Comparison of ENCODE assay signal across 24 mouse cellular contexts in genomic region chr13:92336857-92337256, GRCm38 (mm10). TPM values are rescaled to one million over a fixed set of nuclear protein-coding genes. Genes with fewer than 3 reads are reported as not detected.
A peak's percentile ranks its signal among the peaks of the same experiment; 100 is the strongest.
DNase-seq lines count a peak whose midpoint lies in the region; ATAC-seq lines count a peak whose summit lies in the region.
"Had no signal": no experiment of that assay in that cellular context is flagged by ENCODE, and none has a peak within 500 bp of the region (broad histone marks: within the 10 kb centered on the region; RNA-seq: fewer than 3 reads in every experiment).

No protein-coding gene starts in this region.

- H3K27ac ChIP-seq in midbrain, embryonic 13.5 days = no peak overlapping the region
- H3K27ac ChIP-seq in midbrain, embryonic 14.5 days (replicated peaks; ENCODE audit: low read depth, low read length) = no peak overlapping the region
- no peak overlapping the region for H3K27ac ChIP-seq in forebrain, embryonic 10.5 days
- H3K27ac ChIP-seq: forebrain, embryonic 12.5 days; heart, embryonic 10.5 days; layer of hippocampus, adult 2 months had no signal

- no peak overlapping the region for H3K9ac ChIP-seq in midbrain, embryonic 13.5 days (replicated peaks)
- no peak overlapping the region for H3K9ac ChIP-seq in midbrain, embryonic 14.5 days (replicated peaks; ENCODE audit: low read length)
- H3K9ac ChIP-seq: forebrain, embryonic 12.5 days had no signal

- ATAC-seq in midbrain, embryonic 13.5 days = 0 out of 2 replicates have a peak, but pooled peaks have one; percentile 24
- no peak for ATAC-seq in midbrain, embryonic 14.5 days (ENCODE audit: low FRiP score, low TSS enrichment)
- ATAC-seq: hindbrain, embryonic 16.5 days; intestine, embryonic 16.5 days had no signal

- no peaks in the 10 kb centered on the region for H3K9me3 ChIP-seq in midbrain, embryonic 13.5 days
- no peaks in the 10 kb centered on the region for H3K9me3 ChIP-seq in midbrain, embryonic 14.5 days (ENCODE audit: control insufficient read depth, low read length)
- no peaks in the 10 kb centered on the region for H3K9me3 ChIP-seq in forebrain, embryonic 10.5 days
- H3K9me3 ChIP-seq: forebrain, embryonic 12.5 days; heart, embryonic 10.5 days had no signal

- no peaks in the 10 kb centered on the region for H3K4me1 ChIP-seq in midbrain, embryonic 13.5 days (replicated peaks)
- no peaks in the 10 kb centered on the region for H3K4me1 ChIP-seq in midbrain, embryonic 14.5 days (ENCODE audit: control insufficient read depth, insufficient read depth, low read length)
- no peaks in the 10 kb centered on the region for H3K4me1 ChIP-seq in forebrain, embryonic 10.5 days
- H3K4me1 ChIP-seq: forebrain, embryonic 12.5 days; heart, embryonic 10.5 days had no signal

- H3K27me3 ChIP-seq in midbrain, embryonic 13.5 days = no peaks in the 10 kb centered on the region
- no peaks in the 10 kb centered on the region for H3K27me3 ChIP-seq in midbrain, embryonic 14.5 days (ENCODE audit: control insufficient read depth, insufficient read depth, low read length)
- no peaks in the 10 kb centered on the region for H3K27me3 ChIP-seq in forebrain, embryonic 10.5 days (ENCODE audit: poor library complexity, severe bottlenecking)
- H3K27me3 ChIP-seq: forebrain, embryonic 12.5 days had no signal

- no peak for DNase-seq in midbrain, embryonic 14.5 days
- peak; percentile 34 for DNase-seq in CD4-positive helper T cell, adult 2 months (ENCODE audit: low read depth, low spot score)
- DNase-seq in induced T-regulatory cell, adult 2 months (ENCODE audit: low read depth) = peak; percentile 29
- no peak for DNase-seq in forebrain, embryonic 10.5 days (ENCODE audit: extremely low spot score, low spot score)
- DNase-seq in cerebellum, adult 9-10 months = no peak
- DNase-seq in thymus, postnatal 4 days = no peak
- DNase-seq: adrenal gland, postnatal 36 days; cerebellum, adult 11 months; cerebellum, postnatal 10 days; gastrocnemius, postnatal 36 days; kidney, adult 9 months; kidney, postnatal 25 days; lung, postnatal 4 days; right cerebral cortex, postnatal 14 days; thymus, postnatal 25 days had no signal

- H3K4me2 ChIP-seq in midbrain, embryonic 13.5 days (replicated peaks) = no peak overlapping the region
- no peak overlapping the region for H3K4me2 ChIP-seq in midbrain, embryonic 14.5 days (ENCODE audit: low read length)
- H3K4me2 ChIP-seq: forebrain, embryonic 12.5 days had no signal

- H3K36me3 ChIP-seq in midbrain, embryonic 13.5 days = peaks cover 8% of the 10 kb centered on the region
- H3K36me3 ChIP-seq in midbrain, embryonic 14.5 days (ENCODE audit: control insufficient read depth, insufficient read depth, low read length) = peaks cover 10% of the 10 kb centered on the region
- peaks cover 71% of the 10 kb centered on the region for H3K36me3 ChIP-seq in forebrain, embryonic 10.5 days (replicated peaks)

- WGBS in midbrain, embryonic 13.5 days = 93% methylated on average over 1 of the region's 1 CpGs
- 90% methylated on average over 1 of the region's 1 CpGs for WGBS in midbrain, embryonic 14.5 days
- 100% methylated on average over 1 of the region's 1 CpGs for WGBS in forebrain, embryonic 10.5 days

- no peak overlapping the region for H3K4me3 ChIP-seq in midbrain, embryonic 13.5 days (replicated peaks)
- H3K4me3 ChIP-seq in midbrain, embryonic 14.5 days (replicated peaks; ENCODE audit: low read depth, low read length) = no peak overlapping the region
- no peak overlapping the region for H3K4me3 ChIP-seq in forebrain, embryonic 10.5 days
- H3K4me3 ChIP-seq: forebrain, embryonic 12.5 days; heart, embryonic 10.5 days; layer of hippocampus, adult 2 months had no signal

RNA-seq across cellular contexts. Expression of gene Dhfr, which starts 17.7 kb away (rescaled TPM):
- 8.5 and 8.6 TPM in 2 replicates for polyA plus RNA-seq in midbrain, embryonic 13.5 days (2015; fragmentation: Nextera tagmentation; extraction: Ambion mirVana)
- 3.6 and 5.7 TPM in 2 replicates for polyA plus RNA-seq in midbrain, embryonic 14.5 days (2014; fragmentation: Nextera tagmentation; extraction: Ambion mirVana)
- 31.7 and 31.8 TPM in 2 replicates for polyA plus RNA-seq in forebrain, embryonic 10.5 days (2016; fragmentation: Nextera tagmentation; extraction: Ambion mirVana)

RNA-seq across cellular contexts. Expression of gene Msh3, which starts 17.9 kb away (rescaled TPM):
- polyA plus RNA-seq in midbrain, embryonic 13.5 days (2015; fragmentation: Nextera tagmentation; extraction: Ambion mirVana) = 26.7 and 27.3 TPM in 2 replicates
- 23.8 and 27.5 TPM in 2 replicates for polyA plus RNA-seq in midbrain, embryonic 14.5 days (2014; fragmentation: Nextera tagmentation; extraction: Ambion mirVana)
- 36.1 and 37.5 TPM in 2 replicates for polyA plus RNA-seq in forebrain, embryonic 10.5 days (2016; fragmentation: Nextera tagmentation; extraction: Ambion mirVana)

RNA-seq across cellular contexts. Expression of gene Gm20379, which starts 31.1 kb away (rescaled TPM):
- polyA plus RNA-seq in midbrain, embryonic 13.5 days (2015; fragmentation: Nextera tagmentation; extraction: Ambion mirVana) = 0.88 and 1.0 TPM in 2 replicates
- 0.49 and 0.82 TPM in 2 replicates for polyA plus RNA-seq in midbrain, embryonic 14.5 days (2014; fragmentation: Nextera tagmentation; extraction: Ambion mirVana)
- polyA plus RNA-seq in forebrain, embryonic 10.5 days (2016; fragmentation: Nextera tagmentation; extraction: Ambion mirVana) = 1.0 and 1.5 TPM in 2 replicates
- polyA plus RNA-seq: cortical plate, adult 2 months; liver, adult 2 months; testis, adult 2 months had no signal

Comparison
In these comparisons a context has a peak if more than half of its experiments do, and no peak if none do; other contexts are left out.
1. DNase-seq: peak in CD4-positive helper T cell, adult 2 months (single experiment) and induced T-regulatory cell, adult 2 months (single experiment); none in midbrain, embryonic 14.5 days (single experiment), forebrain, embryonic 10.5 days (single experiment), cerebellum, adult 9-10 months (single experiment) and thymus, postnatal 4 days (single experiment).